Comparison of ENCODE assay signal across 9 mouse cellular contexts in the genomic region with DNA sequence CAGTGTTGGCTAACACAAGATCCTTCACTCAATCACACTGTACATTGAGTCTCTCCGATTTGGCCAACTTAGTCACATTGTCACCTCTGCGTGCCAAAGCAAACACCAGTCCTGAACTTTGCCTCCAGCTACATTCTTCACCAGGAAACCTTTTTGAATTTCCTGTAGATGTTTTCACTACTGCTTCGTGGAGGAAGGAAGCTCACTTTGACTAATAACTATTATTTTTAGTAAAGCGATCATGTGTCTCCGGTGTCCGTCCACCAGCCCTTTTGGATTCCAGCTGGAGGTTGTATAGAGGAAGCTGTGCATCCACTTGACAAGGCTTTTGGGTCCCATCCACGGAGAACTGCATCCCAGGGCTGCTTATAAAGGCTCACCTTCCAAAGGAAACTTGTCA.
A peak's percentile ranks its signal among the peaks of the same experiment; 100 is the strongest.
DNase-seq lines count a peak whose midpoint lies in the region; ATAC-seq lines count a peak whose summit lies in the region.
"Had no signal": no experiment of that assay in that cellular context is flagged by ENCODE, and none has a peak within 500 bp of the region (broad histone marks: within the 10 kb centered on the region; RNA-seq: fewer than 3 reads in every experiment).

No protein-coding gene starts in this region.

- peak; percentile 30 for DNase-seq in fat pad, adult 2 months (ENCODE audit: extremely low read depth, low read depth, low spot score)
- DNase-seq in kidney, adult 9 months: peak; percentile 75
- peak; percentile 25 for DNase-seq in lung, postnatal 10 days
- DNase-seq in cerebellum, postnatal 14 days: no peak
- DNase-seq in right cerebral cortex, postnatal 14 days: no peak
- no peak for DNase-seq in urinary bladder, postnatal 4 days (ENCODE audit: low spot score in 2 of 2)

- H3K27ac ChIP-seq in heart, embryonic 12.5 days (ENCODE audit: poor library complexity, severe bottlenecking): peak overlapping the region; percentile 60; the same call in 1 of the 2 replicates
- H3K27ac ChIP-seq: hindbrain, embryonic 15.5 days had no signal

- H3K4me1 ChIP-seq in heart, embryonic 12.5 days (replicated peaks): peaks cover 21% of the 10 kb centered on the region
- H3K4me1 ChIP-seq: hindbrain, embryonic 15.5 days had no signal

- no peaks in the 10 kb centered on the region for H3K36me3 ChIP-seq in heart, embryonic 12.5 days
- H3K36me3 ChIP-seq: hindbrain, embryonic 15.5 days had no signal

- ATAC-seq in heart, embryonic 12.5 days (ENCODE audit: insufficient number of reproducible peaks, low FRiP score): peak; percentile 73; the same call in 1 of the 2 replicates

- no peaks in the 10 kb centered on the region for H3K27me3 ChIP-seq in heart, embryonic 12.5 days (replicated peaks)
- H3K27me3 ChIP-seq: hindbrain, embryonic 15.5 days had no signal

- no peak overlapping the region for H3K9ac ChIP-seq in heart, embryonic 12.5 days
- H3K9ac ChIP-seq: hindbrain, embryonic 15.5 days had no signal

- no peaks in the 10 kb centered on the region for H3K9me3 ChIP-seq in heart, embryonic 12.5 days (replicated peaks)
- H3K9me3 ChIP-seq: hindbrain, embryonic 15.5 days had no signal

- H3K4me3 ChIP-seq in heart, embryonic 12.5 days: no peak overlapping the region
- H3K4me3 ChIP-seq: erythroblast, embryonic 14.5 days; hindbrain, embryonic 15.5 days had no signal

- WGBS in heart, embryonic 12.5 days: 51% methylated on average over 7 of the region's 7 CpGs

- H3K4me2 ChIP-seq in heart, embryonic 12.5 days: no peak overlapping the region
- H3K4me2 ChIP-seq: hindbrain, embryonic 15.5 days had no signal

Comparison
In these comparisons a context has a peak if more than half of its experiments do, and no peak if none do; other contexts are left out.
1. DNase-seq: peak in fat pad, adult 2 months (single experiment), kidney, adult 9 months (single experiment) and lung, postnatal 10 days (single experiment); none in cerebellum, postnatal 14 days (0 of 2), right cerebral cortex, postnatal 14 days (single experiment) and urinary bladder, postnatal 4 days (0 of 2).